Mouse (Mus musculus) c-Kit-negative CD71-positive TER-119-positive erythroid progenitor cells, embryonic 14.5 days (primary cell): ENCODE results near the gene Zwilch.
A peak's percentile ranks its signal among the peaks of the same experiment; 100 is the strongest.
"Not testable (repeated sequence)": the region's sequence is repeated elsewhere in the genome, so short reads cannot be mapped to it uniquely, and the experiment has no call there.

Source experiments
- DNase-seq: peaks from one replicate; pipeline ENCODE4 v3.0.0-alpha.2; 2013; ENCODE audit warnings: low read depth, low spot score

Gene Zwilch

DNA sequence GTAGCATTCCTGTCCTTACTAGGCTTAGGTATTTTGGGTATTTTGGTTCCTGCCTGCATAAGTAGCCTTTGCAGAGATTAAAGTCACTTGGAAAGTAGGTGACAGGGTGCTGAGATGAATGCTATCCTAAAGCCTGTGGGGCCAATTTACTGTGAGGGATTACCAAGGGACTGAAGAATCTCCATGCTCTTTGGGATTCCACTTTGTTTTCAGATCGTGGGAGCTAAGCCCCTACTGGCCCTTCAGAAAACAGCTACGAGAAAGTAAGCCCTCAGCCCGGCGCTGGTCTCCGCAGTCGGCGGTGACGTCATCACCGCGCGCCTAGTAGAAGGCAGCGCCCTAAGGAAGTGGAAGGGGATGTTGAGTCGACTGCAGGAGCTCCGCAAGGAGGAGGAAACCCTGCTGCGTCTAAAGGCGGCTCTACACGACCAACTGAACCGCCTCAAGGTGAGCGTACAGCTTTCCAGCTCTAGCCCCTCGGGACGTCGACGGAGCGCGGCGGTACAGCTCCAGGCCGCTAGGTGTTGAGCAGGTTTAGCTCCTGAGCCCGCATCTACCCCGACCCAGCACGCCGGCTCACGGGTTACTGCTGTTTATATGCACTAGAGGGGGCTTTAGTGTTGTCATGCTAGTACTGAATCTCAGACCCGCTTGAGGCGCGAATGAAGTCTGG lies 6.2 kb upstream of the Zwilch start, which contains the start of gene Snapc5:
Gene Snapc5 (plus strand): TSS at position 301 of the 673 bp plus-strand sequence.
- peak; percentile 78 for DNase-seq

GRCm38 (mm10) chr9:64178610-64178973 lies 5.7 kb upstream of the Zwilch start:
- no peak for DNase-seq

DNA sequence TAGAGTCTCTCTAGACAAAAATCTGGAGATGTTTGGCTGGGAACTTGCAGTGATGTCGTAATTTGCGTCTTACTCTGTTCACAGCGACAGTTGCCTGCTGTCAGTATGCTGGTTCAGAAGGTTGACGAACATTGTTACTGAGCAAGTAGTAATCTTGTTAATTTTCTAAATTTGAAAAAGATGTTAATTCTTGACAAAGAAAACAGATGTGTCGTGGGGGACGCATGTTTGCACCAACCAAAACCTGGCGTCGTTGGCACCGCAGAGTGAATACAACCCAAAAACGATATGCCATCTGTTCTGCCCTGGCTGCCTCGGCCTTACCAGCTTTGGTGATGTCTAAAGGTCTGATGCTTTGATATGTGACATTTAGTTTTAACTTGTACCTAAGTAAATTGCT lies 2.5 kb upstream of the Zwilch start:
- DNase-seq = no peak

- DNase-seq = no peak
These were observed 1.9 kb upstream of the Zwilch start for GRCm38 (mm10) chr9:64174766-64175165.

DNA sequence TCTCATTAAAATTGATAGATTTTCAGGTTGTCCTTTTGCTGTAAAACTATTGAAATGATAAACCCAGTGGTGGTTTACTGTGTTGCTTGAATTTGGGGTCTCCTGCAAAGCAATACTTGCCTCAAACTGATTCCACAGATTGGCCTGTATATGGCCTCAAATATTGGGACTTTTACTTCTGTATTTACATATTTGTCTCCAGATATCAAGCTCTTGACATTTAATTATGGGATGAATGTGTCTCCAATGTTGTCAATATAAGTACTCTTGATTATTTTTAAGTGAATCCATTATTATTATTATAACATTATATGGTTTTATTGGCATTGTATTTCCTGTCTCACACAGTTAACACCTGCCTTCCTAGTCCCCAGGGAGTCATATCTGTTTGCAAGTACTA lies 1.4 kb upstream of the Zwilch start:
- DNase-seq = no peak

- DNase-seq = no peak
These were observed 839 bp upstream of the Zwilch start for GRCm38 (mm10) chr9:64173666-64174220.

DNA sequence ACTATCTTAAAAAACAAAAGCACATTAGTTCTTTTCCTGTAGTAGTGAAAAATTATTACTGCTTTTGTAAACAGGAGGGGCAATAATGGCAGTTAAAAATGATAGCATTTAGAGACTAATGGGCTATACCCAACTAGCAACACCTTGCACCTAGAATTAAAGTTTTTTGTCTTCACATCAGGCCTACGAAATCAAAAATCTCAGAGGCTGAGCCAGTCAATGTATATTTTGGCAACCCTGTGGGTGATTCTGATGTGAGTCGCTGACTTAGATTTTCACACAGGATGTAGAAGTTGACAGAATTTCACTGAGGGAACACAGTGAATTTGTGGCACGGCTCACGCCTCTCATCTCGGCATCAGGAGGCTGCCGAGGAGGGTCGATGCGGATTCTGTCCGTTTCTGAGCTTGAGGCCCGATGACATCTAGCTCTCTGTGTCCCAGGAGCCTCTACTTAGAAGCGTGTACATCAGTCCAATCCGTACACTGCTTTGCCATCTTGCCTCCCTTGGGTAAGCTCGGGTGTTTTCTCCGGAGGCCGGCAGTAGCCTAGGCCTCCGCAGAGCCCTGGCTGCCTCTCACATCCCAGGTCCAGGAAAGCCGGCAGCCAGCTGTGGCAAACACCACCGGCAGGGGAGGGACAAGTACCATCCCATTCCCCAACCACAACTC lies 624 bp downstream of the Zwilch start:
- DNase-seq = no peak

- not testable (repeated sequence) for DNase-seq
These were observed 2.9 kb downstream of the Zwilch start for GRCm38 (mm10) chr9:64169967-64170366.

- DNase-seq = no peak
These were observed 12.4 kb downstream of the Zwilch start for GRCm38 (mm10) chr9:64160471-64160870.

DNA sequence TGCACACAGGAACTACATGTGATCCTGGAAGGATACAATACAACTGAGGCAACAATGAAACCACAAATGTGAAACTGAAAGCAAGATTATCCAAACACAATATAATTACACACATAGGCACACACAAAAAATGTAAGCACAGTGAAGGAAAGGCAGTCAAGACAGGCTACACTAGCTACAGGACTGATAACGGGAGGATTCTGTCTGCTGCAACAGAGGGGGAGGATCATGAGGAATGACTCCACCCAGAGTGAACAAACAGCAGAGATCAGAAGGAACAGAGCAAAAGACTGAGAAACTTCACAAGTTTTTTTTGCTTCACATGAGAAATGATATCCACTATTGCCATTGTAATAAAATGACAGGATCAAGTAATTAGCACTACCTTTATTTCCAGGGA lies 16.3 kb downstream of the Zwilch start:
- DNase-seq = no peak

- no peak for DNase-seq
These were observed 33.0 kb downstream of the Zwilch start for GRCm38 (mm10) chr9:64139879-64140278.

- DNase-seq = peak; percentile 32
These were observed 34.0 kb downstream of the Zwilch start for GRCm38 (mm10) chr9:64138896-64139295.

GRCm38 (mm10) chr9:64131623-64132022 lies 41.3 kb downstream of the Zwilch start:
- no peak for DNase-seq

GRCm38 (mm10) chr9:64126121-64126520 lies 46.8 kb downstream of the Zwilch start:
- no peak for DNase-seq

GRCm38 (mm10) chr9:64125307-64125706 lies 47.6 kb downstream of the Zwilch start:
- no peak for DNase-seq

DNA sequence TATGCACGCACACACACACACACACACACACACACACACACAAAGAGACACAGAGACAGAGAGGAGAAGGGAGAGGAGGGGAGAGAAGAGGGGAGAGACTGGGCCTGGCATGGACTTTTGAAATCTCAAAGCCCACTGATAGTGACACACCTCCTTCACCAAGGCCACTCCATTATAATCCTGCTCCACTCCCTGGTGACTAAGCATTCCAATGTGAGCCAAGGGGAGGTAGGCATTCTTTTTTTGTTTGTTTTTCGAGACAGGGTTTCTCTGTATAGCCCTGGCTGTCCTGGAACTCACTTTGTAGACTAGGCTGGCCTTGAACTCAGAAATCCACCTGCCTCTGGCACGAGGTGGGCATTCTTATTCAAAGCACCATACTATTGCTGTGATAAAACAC lies 48.1 kb downstream of the Zwilch start:
- not testable (repeated sequence) for DNase-seq

- no peak for DNase-seq
These were observed 50.3 kb downstream of the Zwilch start for GRCm38 (mm10) chr9:64122601-64123000.

GRCm38 (mm10) chr9:64120584-64121277 lies 52.2 kb downstream of the Zwilch start:
- DNase-seq = no peak

- peak; percentile 53 for DNase-seq
These were observed 53.0 kb downstream of the Zwilch start for GRCm38 (mm10) chr9:64119898-64120297.

DNA sequence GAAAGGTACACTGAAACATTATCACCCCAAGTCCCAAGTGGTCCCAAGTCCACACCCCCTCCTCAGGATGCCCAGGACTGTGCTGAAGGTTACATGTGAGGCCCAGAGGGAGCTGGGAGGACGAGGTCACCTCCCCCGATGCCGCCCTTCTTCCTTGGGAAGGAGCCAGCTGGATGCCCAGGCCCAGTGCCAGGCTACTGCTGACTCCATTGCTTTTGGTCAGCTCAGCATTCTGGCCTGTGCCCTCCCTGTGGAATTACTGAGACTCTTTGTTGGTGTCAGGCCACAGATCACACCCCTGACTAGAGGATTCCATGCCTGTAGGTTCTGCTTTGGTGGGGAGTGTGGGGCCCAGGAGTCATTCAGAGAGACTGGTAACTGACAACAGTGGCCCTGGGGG lies 56.0 kb downstream of the Zwilch start, which contains the start of gene Lctl:
Gene Lctl (plus strand): TSS at position 272 of the 400 bp plus-strand sequence.
- DNase-seq = no peak

GRCm38 (mm10) chr9:64115756-64116155 lies 57.1 kb downstream of the Zwilch start:
- no peak for DNase-seq

GRCm38 (mm10) chr9:64114646-64115045 lies 58.3 kb downstream of the Zwilch start:
- DNase-seq = no peak
